Mouse (Mus musculus) kidney, embryonic 15.5 days (tissue): ENCODE data around the gene Cldn4. TPM values are rescaled to one million over a fixed set of nuclear protein-coding genes. Genes with fewer than 3 reads are reported as not detected.

ENCODE experiments used
- ATAC-seq: fragments of 200-750 bp; cut with Nextera tagmentation; replicated peaks from 2 replicates; pipeline ENCODE4 v1.8.0; 2017; ENCODE audit warnings: moderate TSS enrichment; ENCODE audit not compliant: low FRiP score
- H3K27ac ChIP-seq: fragments of 300-500 bp; sonication (generic); 2 replicates; pipeline ENCODE4 v1.5.1; 2015; ENCODE audit warnings: mild to moderate bottlenecking, inconsistent platforms
- H3K27me3 ChIP-seq: fragments of 300-500 bp; sonication (generic); 2 replicates; pipeline ENCODE4 v1.6.1; 2015; ENCODE audit warnings: inconsistent platforms
- H3K36me3 ChIP-seq: fragments of 300-500 bp; sonication (generic); 2 replicates; pipeline ENCODE4 v1.6.1; 2015; ENCODE audit warnings: inconsistent platforms
- H3K4me1 ChIP-seq: fragments of 300-500 bp; sonication (generic); 2 replicates; pipeline ENCODE4 v1.6.1; 2015; ENCODE audit warnings: inconsistent platforms
- H3K4me2 ChIP-seq: fragments of 300-500 bp; sonication (generic); 2 replicates; pipeline ENCODE4 v1.6.1; 2015; ENCODE audit warnings: moderate library complexity, mild to moderate bottlenecking, inconsistent platforms
- H3K4me3 ChIP-seq: fragments of 300-500 bp; sonication (generic); replicated peaks from 2 replicates; pipeline ENCODE4 v1.5.1; 2015; ENCODE audit warnings: mild to moderate bottlenecking, inconsistent platforms
- H3K9ac ChIP-seq: fragments of 300-500 bp; sonication (generic); 2 replicates; pipeline ENCODE4 v1.6.1; 2015; ENCODE audit warnings: mild to moderate bottlenecking, inconsistent platforms
- H3K9me3 ChIP-seq: fragments of 300-500 bp; sonication (generic); replicated peaks from 2 replicates; pipeline ENCODE4 v1.6.1; 2016; ENCODE audit warnings: inconsistent platforms
- whole genome bisulfite sequencing: fragments of 180-500 bp; shearing (Covaris S2); methylation state at CpG from one replicate; pipeline ENCODE4 v1.1.7; 2015; ENCODE audit warnings: mixed read lengths; 5-methylcytosine and 5-hydroxymethylcytosine counted together
- polyA plus RNA-seq: library from polyadenylated mRNA; unstranded; fragments of >200 nt; fragmentation: Nextera tagmentation; extraction: Ambion mirVana; gene quantifications from 2 replicates; pipeline ENCODE4 v1.2.1, GENCODE M21; 2015

Gene Cldn4
- polyA plus RNA-seq, 1 experiment from 2014 or later: 45.6 TPM

DNA sequence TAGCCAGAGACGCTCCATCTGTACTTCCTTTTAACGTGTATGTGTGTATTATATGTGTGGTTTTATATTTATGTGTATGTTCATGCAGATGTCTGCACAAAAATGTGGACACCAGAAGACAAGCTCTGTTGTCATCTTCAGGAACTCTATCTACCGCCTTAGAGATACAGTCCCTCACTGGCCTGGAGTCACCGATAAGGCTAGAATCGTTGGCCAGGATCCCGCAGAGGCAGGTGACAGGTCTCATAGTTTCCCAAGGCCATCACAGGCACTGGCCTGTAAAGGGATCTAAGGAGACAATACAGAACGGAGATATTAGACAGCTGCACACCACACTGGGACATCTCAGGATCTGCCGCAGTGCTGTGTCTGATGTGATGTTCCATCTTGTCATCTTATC lies 25.6 kb downstream of the Cldn4 start:
- H3K4me2 ChIP-seq: no peak overlapping the region
- H3K27ac ChIP-seq: no peak overlapping the region
- ATAC-seq: no peak
- no peaks in the 10 kb centered on the region for H3K36me3 ChIP-seq
- no peaks in the 10 kb centered on the region for H3K4me1 ChIP-seq
- H3K9me3 ChIP-seq: no peaks in the 10 kb centered on the region; the same call in 1 of the 2 replicates
- no peaks in the 10 kb centered on the region for H3K27me3 ChIP-seq
- no peak overlapping the region for H3K4me3 ChIP-seq
- no peak overlapping the region for H3K9ac ChIP-seq
- 94% methylated on average over 8 of the region's 8 CpGs for WGBS

DNA sequence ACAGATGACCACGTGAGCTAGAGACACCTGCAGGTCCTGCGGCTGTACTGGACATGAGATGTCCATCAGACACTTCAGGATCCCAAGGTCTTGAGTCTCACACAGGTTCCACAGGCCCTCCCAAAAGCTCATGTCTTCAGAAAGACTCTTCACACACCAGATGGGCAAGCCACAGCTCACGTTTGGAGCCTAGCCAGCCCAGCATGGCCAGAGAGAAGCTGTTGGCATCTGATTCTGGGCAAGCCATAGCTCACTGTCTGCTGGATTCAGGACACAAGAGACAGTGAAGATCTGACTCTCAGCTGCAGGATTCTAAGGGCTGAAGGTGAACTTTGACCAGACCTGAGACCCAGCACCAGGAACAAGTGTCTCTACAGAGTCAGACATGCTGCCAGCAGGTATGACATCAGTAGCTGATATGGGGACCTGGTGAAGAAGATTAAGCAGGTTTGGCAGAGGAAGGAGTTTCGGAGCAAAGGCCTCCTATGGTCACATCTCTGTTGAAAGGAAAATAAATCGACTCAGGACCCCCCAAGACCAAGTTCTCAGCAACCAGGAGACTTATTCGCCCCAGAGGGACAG lies 26.5 kb downstream of the Cldn4 start:
- no peak overlapping the region for H3K4me3 ChIP-seq
- no peaks in the 10 kb centered on the region; the same call in 1 of the 2 replicates for H3K9me3 ChIP-seq
- H3K9ac ChIP-seq: no peak overlapping the region
- H3K4me2 ChIP-seq: no peak overlapping the region
- H3K4me1 ChIP-seq: no peaks in the 10 kb centered on the region
- no peaks in the 10 kb centered on the region for H3K36me3 ChIP-seq
- ATAC-seq: no peak
- H3K27ac ChIP-seq: no peak overlapping the region
- no peaks in the 10 kb centered on the region for H3K27me3 ChIP-seq
- WGBS: 75% methylated on average over 6 of the region's 6 CpGs

DNA sequence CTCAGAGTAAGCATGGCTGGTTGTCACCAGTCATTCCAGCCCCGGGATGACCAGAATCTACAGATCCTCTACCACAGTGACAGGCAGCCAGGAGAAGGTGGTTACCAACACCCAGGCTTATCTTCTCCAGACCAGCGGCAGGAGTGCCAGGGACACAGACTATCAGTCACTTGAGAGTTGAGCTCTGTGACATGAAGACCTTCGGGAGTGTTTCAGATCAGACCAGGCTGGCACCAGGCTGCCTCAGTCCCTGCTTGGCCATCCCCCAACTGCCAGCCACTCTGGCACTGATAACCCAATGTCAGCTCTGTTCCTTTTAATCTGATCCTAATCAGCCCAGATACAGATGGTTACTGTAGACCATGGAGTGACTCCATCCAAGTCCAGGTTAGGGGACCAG lies 27.6 kb downstream of the Cldn4 start:
- no peak overlapping the region for H3K4me2 ChIP-seq
- H3K9me3 ChIP-seq: no peaks in the 10 kb centered on the region; the same call in 1 of the 2 replicates
- H3K4me3 ChIP-seq: no peak overlapping the region
- H3K4me1 ChIP-seq: no peaks in the 10 kb centered on the region
- H3K27me3 ChIP-seq: no peaks in the 10 kb centered on the region
- H3K27ac ChIP-seq: no peak overlapping the region
- peak; percentile 75 for ATAC-seq
- WGBS: 90% methylated on average over 3 of the region's 3 CpGs
- H3K9ac ChIP-seq: no peak overlapping the region
- H3K36me3 ChIP-seq: no peaks in the 10 kb centered on the region

DNA sequence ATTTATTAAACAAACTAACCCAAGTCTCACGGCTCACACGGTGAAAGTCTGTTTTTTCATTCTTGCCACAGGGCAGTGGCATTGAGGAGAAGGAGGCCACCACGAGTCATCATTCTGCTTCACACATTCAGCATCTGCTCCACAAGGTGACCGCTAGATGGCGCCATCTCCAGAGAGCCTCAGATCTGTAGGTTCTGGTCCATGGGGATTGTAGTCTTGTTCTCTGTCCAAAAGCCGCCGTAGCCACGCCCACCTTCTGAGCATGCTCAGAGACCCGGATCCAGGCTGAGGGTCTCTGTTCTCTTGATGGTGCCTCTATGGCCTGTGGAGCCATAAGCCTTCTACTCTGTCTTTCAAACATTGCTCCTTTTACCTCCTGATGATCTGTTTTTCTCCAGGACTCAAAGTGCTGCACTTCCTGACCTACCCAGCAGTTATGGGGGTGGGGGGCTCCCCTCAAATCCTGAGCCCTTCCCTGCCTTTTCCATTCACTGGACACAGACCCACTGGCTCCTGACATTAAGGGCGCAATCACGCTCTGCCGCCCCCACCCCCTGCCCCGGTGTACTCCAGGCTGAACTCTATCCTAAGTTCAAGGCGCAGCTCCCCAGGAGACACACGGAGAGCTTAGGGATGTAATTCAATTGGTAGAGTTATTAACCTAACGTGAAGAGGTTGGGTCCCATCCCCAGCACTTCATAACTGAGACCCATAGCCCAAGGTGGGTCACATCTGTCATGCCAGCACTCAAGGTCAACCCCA lies 28.5 kb downstream of the Cldn4 start:
- Histone ChIP-seq H3K27ac (no peak overlapping the region), H3K9me3 (no peaks in the 10 kb centered on the region; the same call in 1 of the 2 replicates), H3K9ac (no peak overlapping the region), H3K4me3 (no peak overlapping the region), H3K4me1 (no peaks in the 10 kb centered on the region), H3K27me3 (0 out of 2 replicates have a peak, but pooled peaks cover 2% of the 10 kb centered on the region), H3K36me3 (no peaks in the 10 kb centered on the region), H3K4me2 (no peak overlapping the region)
- ATAC-seq: no peak
- WGBS: 48% methylated on average over 16 of the region's 16 CpGs

DNA sequence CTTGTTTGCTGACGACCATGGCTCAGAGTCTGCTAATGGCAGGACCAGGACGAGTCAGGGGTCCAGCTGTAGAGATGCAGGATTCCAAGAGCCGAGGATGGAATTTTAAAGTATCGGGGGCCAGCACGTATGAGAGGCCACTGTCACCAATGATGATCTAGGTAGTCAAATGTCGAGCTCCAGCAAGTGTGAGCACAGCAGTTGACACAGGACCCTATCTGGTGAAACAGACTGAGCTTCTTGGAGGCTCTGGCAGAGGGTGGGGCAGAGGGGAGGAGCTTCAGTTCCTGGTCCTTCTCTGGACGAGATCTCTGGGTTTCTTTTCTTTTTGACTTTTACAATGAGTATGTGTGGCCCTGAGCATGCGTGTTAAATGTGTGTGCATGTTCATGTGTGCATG lies 31.4 kb downstream of the Cldn4 start, which contains the start of gene Cldn13:
Cldn13 (minus strand) TSS at position 216 of the 400 bp plus-strand sequence.
- H3K9ac ChIP-seq: no peak within 1 kb of the TSS
- H3K4me2 ChIP-seq: no peak within 1 kb of the TSS
- H3K27me3 ChIP-seq: 0 out of 2 replicates have a peak, but pooled peaks cover 2% of the 10 kb centered on the region
- H3K27ac ChIP-seq: no peak within 1 kb of the TSS
- no peaks in the 10 kb centered on the region for H3K36me3 ChIP-seq
- H3K4me1 ChIP-seq: no peaks in the 10 kb centered on the region
- no peak within 1 kb of the TSS for H3K4me3 ChIP-seq
- no peak for ATAC-seq
- WGBS: 75% methylated on average over 8 of the region's 8 CpGs
- no peaks in the 10 kb centered on the region; the same call in 1 of the 2 replicates for H3K9me3 ChIP-seq

DNA sequence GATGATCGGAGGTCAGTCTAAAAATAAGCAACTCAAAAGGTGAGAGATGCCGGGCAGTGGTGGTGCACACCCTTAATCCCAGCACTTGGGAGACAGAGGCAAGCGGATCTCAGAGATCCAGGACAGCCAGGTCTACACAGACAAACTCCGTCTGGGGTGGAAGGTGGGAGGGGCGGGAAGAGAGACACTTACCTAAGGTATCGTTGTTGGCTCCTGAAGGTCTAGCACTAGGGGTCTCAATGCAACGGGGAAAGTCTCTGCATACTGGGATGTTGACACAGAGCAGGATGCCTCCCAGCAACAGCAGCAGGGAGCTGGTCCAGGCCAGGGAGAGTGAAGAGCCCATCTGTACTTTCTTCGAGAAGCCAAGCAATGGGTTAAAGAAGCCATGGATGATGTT lies 32.2 kb downstream of the Cldn4 start:
- no peaks in the 10 kb centered on the region for H3K4me1 ChIP-seq
- H3K9me3 ChIP-seq: no peaks in the 10 kb centered on the region; the same call in 1 of the 2 replicates
- H3K4me3 ChIP-seq: no peak overlapping the region
- 83% methylated on average over 8 of the region's 8 CpGs for WGBS
- no peak overlapping the region for H3K4me2 ChIP-seq
- no peaks in the 10 kb centered on the region for H3K36me3 ChIP-seq
- 0 out of 2 replicates have a peak, but pooled peaks cover 2% of the 10 kb centered on the region for H3K27me3 ChIP-seq
- no peak overlapping the region for H3K9ac ChIP-seq
- no peak overlapping the region for H3K27ac ChIP-seq
- ATAC-seq: no peak

DNA sequence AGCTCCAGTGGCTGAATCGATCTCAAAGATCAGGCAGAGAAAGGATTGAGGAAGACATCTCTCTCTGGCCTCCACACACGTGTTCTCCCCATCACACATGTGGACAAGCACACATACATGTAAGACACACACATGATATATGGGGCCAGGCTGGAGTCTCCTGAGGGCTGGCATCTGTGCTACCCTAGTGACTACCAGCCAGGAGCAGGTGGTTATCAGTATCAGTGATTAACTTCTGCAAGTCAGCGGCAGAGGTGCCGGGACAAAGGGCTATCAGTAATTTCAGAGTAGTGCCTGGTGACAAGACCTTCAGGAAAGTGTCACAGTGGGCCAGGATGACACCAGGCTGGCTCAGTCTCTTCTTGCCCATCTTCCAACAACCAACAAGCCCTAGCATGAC lies 33.0 kb downstream of the Cldn4 start:
- Histone ChIP-seq H3K4me1 (no peaks in the 10 kb centered on the region), H3K9me3 (no peaks in the 10 kb centered on the region; the same call in 1 of the 2 replicates), H3K27ac (no peak overlapping the region), H3K9ac (no peak overlapping the region), H3K4me3 (no peak overlapping the region), H3K27me3 (0 out of 2 replicates have a peak, but pooled peaks cover 2% of the 10 kb centered on the region), H3K4me2 (no peak overlapping the region), H3K36me3 (no peaks in the 10 kb centered on the region)
- 82% methylated on average over 4 of the region's 4 CpGs for WGBS
- peak; percentile 74; the same call in 1 of the 2 replicates for ATAC-seq

DNA sequence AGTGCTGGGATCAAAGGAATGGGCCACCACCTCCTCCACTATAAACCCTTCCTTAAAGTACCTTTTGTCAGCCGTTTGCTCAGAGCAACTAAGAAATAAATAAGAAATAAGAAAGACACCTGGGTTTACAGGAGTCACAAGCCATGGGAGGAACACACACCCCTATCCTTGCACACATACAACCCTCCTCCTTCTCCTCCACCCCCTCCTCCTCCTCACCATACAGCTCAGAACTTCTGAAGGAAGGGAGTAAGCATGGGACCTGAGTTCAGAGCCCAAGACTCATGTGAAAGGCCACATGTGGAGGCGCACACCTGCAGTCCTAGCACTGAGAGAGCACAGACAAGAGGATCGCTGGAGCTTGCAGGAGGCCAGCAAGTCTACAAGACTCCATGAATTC lies 33.4 kb downstream of the Cldn4 start:
- Histone ChIP-seq H3K36me3 (no peaks in the 10 kb centered on the region), H3K27ac (no peak overlapping the region), H3K4me2 (no peak overlapping the region), H3K9me3 (no peaks in the 10 kb centered on the region; the same call in 1 of the 2 replicates), H3K4me1 (no peaks in the 10 kb centered on the region), H3K9ac (no peak overlapping the region), H3K4me3 (no peak overlapping the region), H3K27me3 (0 out of 2 replicates have a peak, but pooled peaks cover 2% of the 10 kb centered on the region)
- no peak for ATAC-seq
- 74% methylated on average over 3 of the region's 3 CpGs for WGBS

DNA sequence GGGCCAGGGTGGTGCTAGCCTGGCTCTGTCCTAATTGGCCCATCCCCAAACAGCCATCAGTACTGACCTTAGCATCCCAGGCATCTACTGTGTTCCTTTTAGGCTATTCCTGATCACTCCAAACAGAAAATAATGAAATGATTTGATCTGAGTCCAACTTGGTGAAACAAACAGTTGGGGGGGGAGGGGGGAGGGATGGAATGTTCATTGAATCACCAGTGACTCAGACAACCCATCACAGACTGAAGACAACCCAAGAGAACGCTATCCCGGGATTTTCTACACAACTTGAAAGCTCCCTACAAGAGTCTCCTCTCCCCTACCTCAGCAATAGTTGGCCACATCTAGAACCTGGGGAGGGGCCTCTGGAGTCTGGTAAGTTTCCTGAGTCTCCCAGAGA lies 34.8 kb downstream of the Cldn4 start:
- no peak for ATAC-seq
- no peak overlapping the region for H3K4me2 ChIP-seq
- H3K36me3 ChIP-seq: no peaks in the 10 kb centered on the region
- 0 out of 2 replicates have a peak, but pooled peaks cover 2% of the 10 kb centered on the region for H3K4me1 ChIP-seq
- WGBS: 90% methylated on average over 2 of the region's 2 CpGs
- H3K27me3 ChIP-seq: 0 out of 2 replicates have a peak, but pooled peaks cover 2% of the 10 kb centered on the region
- H3K9me3 ChIP-seq: no peaks in the 10 kb centered on the region
- no peak overlapping the region for H3K9ac ChIP-seq
- no peak overlapping the region for H3K27ac ChIP-seq
- no peak overlapping the region for H3K4me3 ChIP-seq

DNA sequence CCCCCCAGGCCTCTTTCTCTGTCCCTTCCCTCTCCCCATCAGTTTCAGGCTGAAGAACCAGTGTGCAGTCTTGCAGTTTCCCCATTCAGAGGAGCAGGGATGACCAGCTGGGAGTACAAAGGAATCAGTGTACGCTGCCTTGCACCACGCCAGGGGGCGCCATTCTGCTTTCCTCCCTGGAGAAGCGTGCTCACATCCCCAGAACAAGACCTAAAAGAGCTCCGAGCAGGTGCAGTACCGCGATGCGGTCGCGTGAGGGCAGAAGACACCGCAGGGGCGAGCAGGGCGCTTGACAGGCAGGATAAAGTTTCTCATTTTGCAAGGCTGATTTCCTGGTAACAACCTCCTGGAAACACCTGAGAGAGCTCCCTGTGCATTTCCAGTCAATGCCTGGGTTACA lies 39.6 kb downstream of the Cldn4 start:
- Histone ChIP-seq H3K9ac (no peak overlapping the region), H3K4me1 (0 out of 2 replicates have a peak, but pooled peaks cover 3% of the 10 kb centered on the region), H3K9me3 (no peaks in the 10 kb centered on the region), H3K27ac (no peak overlapping the region), H3K36me3 (no peaks in the 10 kb centered on the region), H3K4me3 (no peak overlapping the region), H3K4me2 (no peak overlapping the region), H3K27me3 (no peaks in the 10 kb centered on the region)
- peak; percentile 79 for ATAC-seq
- WGBS: under 1% methylated on average over 13 of the region's 13 CpGs

DNA sequence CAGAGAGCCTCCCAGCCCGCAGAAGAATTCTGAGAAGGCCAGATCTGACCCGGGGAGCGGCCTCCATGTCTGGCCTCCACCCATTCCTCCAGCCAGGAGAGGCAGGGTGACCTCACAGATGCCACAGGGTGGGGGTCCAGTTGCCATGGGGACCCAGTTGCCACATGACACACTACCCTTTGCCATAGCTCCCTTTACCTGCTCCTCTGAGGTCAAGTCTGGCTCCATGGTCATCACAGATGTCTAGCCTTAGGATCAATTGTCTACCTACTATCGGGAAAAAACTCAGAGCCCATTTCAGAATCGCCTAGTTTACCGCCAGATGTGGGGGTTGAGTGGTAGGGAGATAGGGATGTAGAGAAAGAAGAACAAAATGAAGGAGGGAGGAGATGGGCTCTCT lies 40.1 kb downstream of the Cldn4 start, which contains the start of gene Tmem270:
Tmem270 (minus strand) TSS at position 101 of the 400 bp plus-strand sequence.
- 82% methylated on average over 6 of the region's 6 CpGs for WGBS
- H3K9me3 ChIP-seq: no peaks in the 10 kb centered on the region

DNA sequence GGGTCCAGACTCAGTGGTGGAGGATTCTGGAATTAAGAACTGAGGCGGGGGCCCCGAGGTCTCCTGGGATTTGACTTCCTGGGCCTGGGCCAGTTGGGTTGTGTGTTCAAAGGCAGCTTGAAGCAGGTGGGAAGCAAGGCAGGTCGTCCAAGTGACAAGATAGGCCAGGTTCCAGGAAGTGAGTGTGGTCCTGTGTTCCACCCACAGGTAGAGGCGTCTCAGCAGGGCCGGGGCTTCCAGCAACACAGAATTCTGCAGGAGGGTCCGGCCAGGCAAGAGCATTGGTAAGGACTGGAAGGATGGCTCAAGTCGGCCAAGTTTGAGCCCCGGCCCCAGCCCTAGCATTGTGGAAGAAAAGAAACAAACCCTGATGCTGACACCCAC lies 45.1 kb downstream of the Cldn4 start:
- Histone ChIP-seq H3K9me3 (no peaks in the 10 kb centered on the region), H3K9ac (no peak overlapping the region), H3K27ac (no peak overlapping the region), H3K4me2 (no peak overlapping the region), H3K4me3 (no peak overlapping the region), H3K27me3 (no peaks in the 10 kb centered on the region), H3K36me3 (no peaks in the 10 kb centered on the region), H3K4me1 (peaks cover 11% of the 10 kb centered on the region; the same call in 1 of the 2 replicates)
- WGBS: 74% methylated on average over 8 of the region's 8 CpGs
- ATAC-seq: no peak

More for the DNA sequence above, 40.1 kb downstream of the Cldn4 start, which contains the start of gene Tmem270:
- H3K36me3 ChIP-seq: no peaks in the 10 kb centered on the region
- H3K9ac ChIP-seq: no peak within 1 kb of the TSS
- 0 out of 2 replicates have a peak, but pooled peaks cover 3% of the 10 kb centered on the region for H3K4me1 ChIP-seq
- H3K27ac ChIP-seq: no peak within 1 kb of the TSS
- H3K27me3 ChIP-seq: no peaks in the 10 kb centered on the region
- ATAC-seq: no peak
- H3K4me2 ChIP-seq: no peak within 1 kb of the TSS
- no peak within 1 kb of the TSS for H3K4me3 ChIP-seq
